In the genomic region with DNA sequence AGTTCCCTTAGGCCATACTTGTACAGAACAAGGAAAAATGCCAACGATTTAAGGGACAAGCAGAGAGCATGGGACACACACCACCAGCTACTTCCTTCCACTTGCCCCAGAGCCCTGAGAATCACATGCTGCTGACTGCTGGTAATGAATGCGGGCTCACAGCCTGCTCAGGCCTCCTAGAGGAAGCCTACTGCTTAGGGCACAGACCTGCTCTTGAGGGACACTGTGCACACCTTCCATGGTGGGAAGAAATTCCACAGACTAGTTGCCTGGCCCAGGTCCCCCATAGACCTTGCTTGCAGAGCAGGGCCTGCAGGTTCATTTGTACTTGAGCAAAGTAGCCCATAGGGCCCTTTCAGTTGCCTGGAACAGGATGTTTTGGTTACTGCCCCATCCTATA, we compare ENCODE assay signal across 20 mouse cellular contexts.
"Had no signal": no experiment of that assay in that cellular context is flagged by ENCODE, and none has a peak within 500 bp of the region (broad histone marks: within the 10 kb centered on the region; RNA-seq: fewer than 3 reads in every experiment).

No protein-coding gene starts in this region.

- H3K27me3 ChIP-seq: intestine, embryonic 15.5 days; limb, embryonic 13.5 days; liver, embryonic 12.5 days; liver, embryonic 15.5 days; lung, embryonic 15.5 days; midbrain, embryonic 13.5 days; neural tube, embryonic 13.5 days had no signal

- H3K4me3 ChIP-seq: intestine, embryonic 15.5 days; layer of hippocampus, adult 2 months; limb, embryonic 10.5 days; limb, embryonic 13.5 days; liver, embryonic 12.5 days; liver, embryonic 15.5 days; lung, embryonic 15.5 days; megakaryocyte, embryonic 14.5 days; midbrain, embryonic 10.5 days; midbrain, embryonic 13.5 days; myocyte; neural tube, embryonic 13.5 days had no signal

- H3K9ac ChIP-seq: intestine, embryonic 15.5 days; limb, embryonic 13.5 days; liver, embryonic 12.5 days; liver, embryonic 15.5 days; lung, embryonic 15.5 days; midbrain, embryonic 13.5 days; neural tube, embryonic 13.5 days had no signal

- DNase-seq: layer of hippocampus, adult 9-11 months; liver; lung, adult 18-20 months; lung, postnatal 10 days; lung, postnatal 36 days; thymus, adult 18-20 months; thymus, postnatal 36 days had no signal

- H3K27ac ChIP-seq: intestine, embryonic 15.5 days; layer of hippocampus, adult 2 months; limb, embryonic 10.5 days; limb, embryonic 13.5 days; liver, embryonic 12.5 days; liver, embryonic 15.5 days; lung, embryonic 15.5 days; midbrain, embryonic 10.5 days; midbrain, embryonic 13.5 days; neural tube, embryonic 13.5 days had no signal

- H3K36me3 ChIP-seq: liver, embryonic 15.5 days; midbrain, embryonic 10.5 days; midbrain, embryonic 13.5 days; neural tube, embryonic 13.5 days had no signal

- ATAC-seq: intestine, embryonic 15.5 days; liver, embryonic 12.5 days; midbrain, embryonic 13.5 days; midbrain, embryonic 16.5 days had no signal

- H3K9me3 ChIP-seq: intestine, embryonic 15.5 days; limb, embryonic 10.5 days; liver, embryonic 15.5 days; lung, embryonic 15.5 days; midbrain, embryonic 13.5 days; neural tube, embryonic 13.5 days had no signal

- H3K4me1 ChIP-seq: liver, embryonic 12.5 days; liver, embryonic 15.5 days; lung, embryonic 15.5 days; megakaryocyte, embryonic 14.5 days had no signal

- H3K4me2 ChIP-seq: intestine, embryonic 15.5 days; limb, embryonic 13.5 days; liver, embryonic 12.5 days; liver, embryonic 15.5 days; lung, embryonic 15.5 days; midbrain, embryonic 13.5 days; neural tube, embryonic 13.5 days had no signal
